ENCODE assay signal across 8 mouse cellular contexts in genomic region chr6:88752711-88753219, GRCm38 (mm10). TPM values are rescaled to one million over a fixed set of nuclear protein-coding genes. Genes with fewer than 3 reads are reported as not detected.
A peak's percentile ranks its signal among the peaks of the same experiment; 100 is the strongest.
DNase-seq lines count a peak whose midpoint lies in the region; ATAC-seq and TF ChIP-seq lines count a peak whose summit lies in the region.

No protein-coding gene starts in this region.

- H3K9me3 ChIP-seq in lung, embryonic 14.5 days (ENCODE audit: low read depth, low read length), result no peaks in the 10 kb centered on the region
- no peaks in the 10 kb centered on the region for H3K9me3 ChIP-seq in forebrain, embryonic 11.5 days (ENCODE audit: control insufficient read depth, low read length)
- H3K9me3 ChIP-seq in intestine, postnatal 0 days (ENCODE audit: control insufficient read depth), result no peaks in the 10 kb centered on the region
- no peaks in the 10 kb centered on the region for H3K9me3 ChIP-seq in midbrain, embryonic 15.5 days

- H3K27ac ChIP-seq in lung, embryonic 14.5 days (ENCODE audit: low read depth), result no peak overlapping the region
- H3K27ac ChIP-seq in forebrain, embryonic 11.5 days (ENCODE audit: low read depth, low read length), result no peak overlapping the region
- no peak overlapping the region for H3K27ac ChIP-seq in intestine, postnatal 0 days (ENCODE audit: low read depth, low read length)
- H3K27ac ChIP-seq in midbrain, embryonic 15.5 days, result peak overlapping the region; percentile 60

- 57% methylated on average over 5 of the region's 5 CpGs for WGBS in lung, embryonic 14.5 days
- WGBS in forebrain, embryonic 11.5 days, result 34% methylated on average over 5 of the region's 5 CpGs
- 75% methylated on average over 5 of the region's 5 CpGs for WGBS in intestine, postnatal 0 days
- 36% methylated on average over 5 of the region's 5 CpGs for WGBS in midbrain, embryonic 15.5 days

- H3K4me1 ChIP-seq in lung, embryonic 14.5 days (ENCODE audit: insufficient read depth), result 0 out of 2 replicates have a peak, but pooled peaks cover 12% of the 10 kb centered on the region
- 0 out of 2 replicates have a peak, but pooled peaks cover 2% of the 10 kb centered on the region for H3K4me1 ChIP-seq in forebrain, embryonic 11.5 days (replicated peaks; ENCODE audit: control insufficient read depth, insufficient read depth, low read length)
- H3K4me1 ChIP-seq in intestine, postnatal 0 days (replicated peaks; ENCODE audit: control insufficient read depth, insufficient read depth, low read length), result no peaks in the 10 kb centered on the region
- H3K4me1 ChIP-seq in midbrain, embryonic 15.5 days, result peaks cover 13% of the 10 kb centered on the region

- TF ChIP-seq CTCF in lung, embryonic 14.5 days (IDR thresholded peaks at IDR 0.05; ENCODE audit: low read depth), result peak; percentile 44
- TF ChIP-seq CTCF in intestine, postnatal 0 days (IDR thresholded peaks at IDR 0.05; ENCODE audit: low read depth), result peak; percentile 52

- peak; percentile 44; the same call in 1 of the 2 replicates for ATAC-seq in lung, embryonic 14.5 days (ENCODE audit: insufficient read depth)
- peak; percentile 61; the same call in 1 of the 2 replicates for ATAC-seq in forebrain, embryonic 11.5 days (replicated peaks; ENCODE audit: low FRiP score)
- ATAC-seq in intestine, postnatal 0 days, result no peak
- ATAC-seq in midbrain, embryonic 15.5 days (replicated peaks), result peak; percentile 90

- no peak overlapping the region for H3K4me2 ChIP-seq in lung, embryonic 14.5 days
- no peak overlapping the region for H3K4me2 ChIP-seq in forebrain, embryonic 11.5 days (ENCODE audit: low read depth, low read length, severe bottlenecking)
- no peak overlapping the region for H3K4me2 ChIP-seq in intestine, postnatal 0 days (replicated peaks; ENCODE audit: low read depth)
- no peak overlapping the region for H3K4me2 ChIP-seq in midbrain, embryonic 15.5 days

- no peak overlapping the region for H3K9ac ChIP-seq in lung, embryonic 14.5 days
- no peak overlapping the region for H3K9ac ChIP-seq in forebrain, embryonic 11.5 days (ENCODE audit: low read length)
- H3K9ac ChIP-seq in intestine, postnatal 0 days (ENCODE audit: low read depth, low read length), result no peak overlapping the region
- H3K9ac ChIP-seq in midbrain, embryonic 15.5 days, result no peak overlapping the region

- no peak for DNase-seq in lung, embryonic 14.5 days
- no peak for DNase-seq in lung, postnatal 25 days (ENCODE audit: low spot score)
- no peak for DNase-seq in forebrain, embryonic 11.5 days (ENCODE audit: low spot score)
- DNase-seq in adrenal gland, adult 2 months, result no peak
- DNase-seq in natural killer cell, adult 2 months (ENCODE audit: low spot score in 2 of 2), result no peak
- DNase-seq in gastrocnemius, postnatal 25 days, result no peak

- no peak overlapping the region for H3K4me3 ChIP-seq in lung, embryonic 14.5 days (ENCODE audit: low read depth, low read length)
- no peak overlapping the region for H3K4me3 ChIP-seq in forebrain, embryonic 11.5 days (ENCODE audit: low read depth, low read length)
- H3K4me3 ChIP-seq in intestine, postnatal 0 days (ENCODE audit: low read depth, low read length), result no peak overlapping the region
- no peak overlapping the region for H3K4me3 ChIP-seq in midbrain, embryonic 15.5 days

- H3K36me3 ChIP-seq in lung, embryonic 14.5 days (ENCODE audit: insufficient read depth), result no peaks in the 10 kb centered on the region
- no peaks in the 10 kb centered on the region for H3K36me3 ChIP-seq in forebrain, embryonic 11.5 days (ENCODE audit: control insufficient read depth, insufficient read depth, low read length)
- no peaks in the 10 kb centered on the region for H3K36me3 ChIP-seq in intestine, postnatal 0 days (ENCODE audit: control insufficient read depth, insufficient read depth)
- H3K36me3 ChIP-seq in midbrain, embryonic 15.5 days (replicated peaks), result no peaks in the 10 kb centered on the region

- no peaks in the 10 kb centered on the region for H3K27me3 ChIP-seq in lung, embryonic 14.5 days (ENCODE audit: insufficient read depth, low read length)
- H3K27me3 ChIP-seq in forebrain, embryonic 11.5 days (ENCODE audit: control insufficient read depth, insufficient read depth, low read length), result no peaks in the 10 kb centered on the region
- no peaks in the 10 kb centered on the region for H3K27me3 ChIP-seq in intestine, postnatal 0 days (replicated peaks; ENCODE audit: control insufficient read depth, insufficient read depth, low read length)
- H3K27me3 ChIP-seq in midbrain, embryonic 15.5 days (replicated peaks), result no peaks in the 10 kb centered on the region

RNA-seq across cellular contexts. Expression of gene Mgll, which starts 28.6 kb away (rescaled TPM):
- polyA plus RNA-seq in lung, embryonic 14.5 days (2014; fragmentation: Nextera tagmentation; extraction: Ambion mirVana), result 71.5 and 72.4 TPM in 2 replicates
- polyA plus RNA-seq in forebrain, embryonic 11.5 days (2014; fragmentation: Nextera tagmentation; extraction: Ambion mirVana), result 4.1 and 4.4 TPM in 2 replicates
- 65.4 and 78.2 TPM in 2 replicates for polyA plus RNA-seq in intestine, postnatal 0 days (2015; fragmentation: Nextera tagmentation; extraction: Ambion mirVana)
- polyA plus RNA-seq in midbrain, embryonic 15.5 days (2015; fragmentation: Nextera tagmentation; extraction: Ambion mirVana), result 30.7 and 36.2 TPM in 2 replicates
- total RNA-seq in adrenal gland, adult 2 months (2021), result 100 to 1,000 TPM; 192 to 194 TPM
- 360 and 467 TPM in 2 replicates for polyA plus RNA-seq in adrenal gland, adult 2 months (2012; rRNA removed)
- total RNA-seq in gastrocnemius, postnatal 25 days (2021), result 10 to 100 TPM; 40.0 to 47.5 TPM
